Mouse (Mus musculus) liver, embryonic 12.5 days (tissue): ENCODE measurements around the gene Gm26741. TPM values are rescaled to one million over a fixed set of nuclear protein-coding genes. Genes with fewer than 3 reads are reported as not detected.

Source experiments
- ATAC-seq: fragments of 200-750 bp; cut with Nextera tagmentation; 2 replicates; pipeline ENCODE4 v1.8.0; 2017; ENCODE audit warnings: moderate number of reproducible peaks, mild to moderate bottlenecking, moderate library complexity
- H3K27ac ChIP-seq: fragments of 300-500 bp; sonication (generic); 2 replicates; pipeline ENCODE4 v1.5.1; 2016; ENCODE audit warnings: mild to moderate bottlenecking
- H3K27me3 ChIP-seq: fragments of 300-500 bp; sonication (generic); replicated peaks from 2 replicates; pipeline ENCODE4 v1.6.1; 2016; ENCODE audit warnings: mild to moderate bottlenecking, moderate library complexity
- H3K36me3 ChIP-seq: fragments of 300-500 bp; sonication (generic); 2 replicates; pipeline ENCODE4 v1.6.1; 2016; ENCODE audit warnings: mild to moderate bottlenecking, moderate library complexity
- H3K4me1 ChIP-seq: fragments of 300-500 bp; sonication (generic); 2 replicates; pipeline ENCODE4 v1.6.1; 2016
- H3K4me2 ChIP-seq: fragments of 300-500 bp; sonication (generic); 2 replicates; pipeline ENCODE4 v1.6.1; 2016; ENCODE audit warnings: mild to moderate bottlenecking, moderate library complexity
- H3K4me3 ChIP-seq: fragments of 300-500 bp; sonication (generic); 2 replicates; pipeline ENCODE4 v1.5.1; 2016; ENCODE audit warnings: mild to moderate bottlenecking, moderate library complexity
- H3K9ac ChIP-seq: fragments of 300-500 bp; sonication (generic); 2 replicates; pipeline ENCODE4 v1.6.1; 2016; ENCODE audit warnings: mild to moderate bottlenecking, moderate library complexity
- H3K9me3 ChIP-seq: fragments of 300-500 bp; sonication (generic); replicated peaks from 2 replicates; pipeline ENCODE4 v1.6.1; 2016; ENCODE audit warnings: mild to moderate bottlenecking, moderate library complexity
- WGBS: fragments of 180-500 bp; shearing (Covaris S2); methylation state at CpG from one replicate; pipeline ENCODE4 v1.1.7; 2016; ENCODE audit not compliant: insufficient replicate concordance; 5-methylcytosine and 5-hydroxymethylcytosine counted together
- polyA plus RNA-seq: library from polyadenylated mRNA; unstranded; fragments of >200 nt; fragmentation: Nextera tagmentation; extraction: Ambion mirVana; gene quantifications from 2 replicates; pipeline ENCODE4 v1.2.1, GENCODE M21; 2016

The Gm26741 gene
- polyA plus RNA-seq, 1 experiment from 2014 or later: not detected

GRCm38 (mm10) chr10:52398715-52399114 is 40.1 kb downstream of the Gm26741 start:
- Histone ChIP-seq H3K4me3 (no peak overlapping the region), H3K27me3 (no peaks in the 10 kb centered on the region), H3K4me2 (no peak overlapping the region), H3K9me3 (no peaks in the 10 kb centered on the region), H3K9ac (no peak overlapping the region), H3K4me1 (no peaks in the 10 kb centered on the region), H3K36me3 (no peaks in the 10 kb centered on the region), H3K27ac (no peak overlapping the region)
- 57% methylated on average over 2 of the region's 2 CpGs for WGBS
- ATAC-seq: no peak

- ATAC-seq: no peak
- WGBS: 48% methylated on average over 3 of the region's 3 CpGs
Measured at GRCm38 (mm10) chr10:52399722-52400121, 41.2 kb downstream of the Gm26741 start.

GRCm38 (mm10) chr10:52405160-52405559 is 46.6 kb downstream of the Gm26741 start:
- ATAC-seq: no peak
- H3K4me2 ChIP-seq: no peak overlapping the region
- 78% methylated on average over 13 of the region's 13 CpGs for WGBS
- no peak overlapping the region for H3K4me3 ChIP-seq
- no peak overlapping the region for H3K9ac ChIP-seq
- peaks cover 5% of the 10 kb centered on the region for H3K27me3 ChIP-seq
- no peaks in the 10 kb centered on the region for H3K9me3 ChIP-seq
- H3K4me1 ChIP-seq: no peaks in the 10 kb centered on the region
- no peaks in the 10 kb centered on the region for H3K36me3 ChIP-seq
- no peak overlapping the region for H3K27ac ChIP-seq

More at GRCm38 (mm10) chr10:52399722-52400121, 41.2 kb downstream of the Gm26741 start:
- no peak overlapping the region for H3K4me3 ChIP-seq
- no peak overlapping the region for H3K4me2 ChIP-seq
- no peaks in the 10 kb centered on the region for H3K36me3 ChIP-seq
- no peak overlapping the region for H3K27ac ChIP-seq
- H3K9me3 ChIP-seq: no peaks in the 10 kb centered on the region
- no peaks in the 10 kb centered on the region for H3K27me3 ChIP-seq
- no peaks in the 10 kb centered on the region for H3K4me1 ChIP-seq
- no peak overlapping the region for H3K9ac ChIP-seq

GRCm38 (mm10) chr10:52407526-52407925 is 49.0 kb downstream of the Gm26741 start:
- Histone ChIP-seq H3K27me3 (peaks cover 7% of the 10 kb centered on the region), H3K9ac (no peak overlapping the region), H3K4me1 (no peaks in the 10 kb centered on the region), H3K36me3 (no peaks in the 10 kb centered on the region), H3K4me3 (no peak overlapping the region), H3K9me3 (no peaks in the 10 kb centered on the region), H3K4me2 (no peak overlapping the region), H3K27ac (no peak overlapping the region)
- WGBS: 69% methylated on average over 2 of the region's 2 CpGs
- ATAC-seq: no peak

Other genes starting within 250 kb of the Gm26741 start
- 0.07 and 0.08 TPM in 2 replicates for gene Ros1, start 163.5 kb upstream of the Gm26741 start, polyA plus RNA-seq
- 7.5 and 8.7 TPM in 2 replicates for gene Dcbld1, start 125.1 kb upstream of the Gm26741 start, polyA plus RNA-seq
- 9.9 and 10.5 TPM in 2 replicates for gene Gopc, start 23.4 kb downstream of the Gm26741 start, polyA plus RNA-seq
- gene Nepn, start 30.2 kb downstream of the Gm26741 start, polyA plus RNA-seq: 0.32 and 1.2 TPM in 2 replicates
- 10.5 and 12.0 TPM in 2 replicates for gene Nus1, start 58.8 kb downstream of the Gm26741 start, polyA plus RNA-seq